Mouse (Mus musculus) gastrocnemius, adult 2 months (tissue): ENCODE results near the gene Cd200. TPM values are rescaled to one million over a fixed set of nuclear protein-coding genes. Genes with fewer than 3 reads are reported as not detected.
"Not testable (repeated sequence)": the region's sequence is repeated elsewhere in the genome, so short reads cannot be mapped to it uniquely, and the experiment has no call there.

Experiments
- DNase-seq: peaks from one replicate; pipeline ENCODE4 v3.0.0; 2022
- H3K27ac ChIP-seq: fragments of 200-600 bp; 2 replicates; pipeline ENCODE4 v1.8.1; 2022; ENCODE audit warnings: mild to moderate bottlenecking
- H3K4me3 ChIP-seq: fragments of 200-600 bp; 2 replicates; pipeline ENCODE4 v1.8.1; 2022; ENCODE audit warnings: mild to moderate bottlenecking, moderate library complexity
- CTCF ChIP-seq: fragments of 200-600 bp; IDR thresholded peaks from 2 replicates; pipeline ENCODE4 v1.8.1; 2022; ENCODE audit warnings: antibody characterized with exemption, mild to moderate bottlenecking, moderate library complexity
- intact Hi-C: fragments of 180-260 bp; cut with DNase I; formaldehyde crosslinking; loops from one replicate; pipeline ENCODE4 v1.15.1; 2025
- total RNA-seq, 2 experiments: library from RNA; stranded (reverse); gene quantifications; 2 replicates each; pipeline ENCODE4 v1.2.3; 2021

Gene Cd200
- total RNA-seq, 2 experiments from 2014 or later = 10.4 to 20.1 TPM

GRCm38 (mm10) chr16:45349523-45350298 is 59.1 kb downstream of the Cd200 start:
- H3K4me3 ChIP-seq = no peak overlapping the region
- DNase-seq = no peak
- TF ChIP-seq CTCF = no peak
- H3K27ac ChIP-seq = peak overlapping the region; percentile 74
- intact Hi-C loops = no loop called here

- intact Hi-C loops = not testable (repeated sequence)
Observed at GRCm38 (mm10) chr16:45348238-45348637, 60.6 kb downstream of the Cd200 start.

GRCm38 (mm10) chr16:45346930-45347387 is 61.9 kb downstream of the Cd200 start:
- intact Hi-C loops = no loop called here
- Histone ChIP-seq H3K4me3 (no peak overlapping the region), H3K27ac (peak overlapping the region; percentile 44; the same call in 1 of the 2 replicates)
- no peak for TF ChIP-seq CTCF
- DNase-seq = no peak

More at GRCm38 (mm10) chr16:45348238-45348637, 60.6 kb downstream of the Cd200 start:
- H3K4me3 ChIP-seq, DNase-seq, H3K27ac ChIP-seq: not testable (repeated sequence)

GRCm38 (mm10) chr16:45346367-45346766 is 62.5 kb downstream of the Cd200 start:
- H3K4me3 ChIP-seq = no peak overlapping the region
- intact Hi-C loops = no loop called here
- H3K27ac ChIP-seq = no peak overlapping the region
- no peak for DNase-seq
- no peak for TF ChIP-seq CTCF

GRCm38 (mm10) chr16:45344879-45345278 is 64.0 kb downstream of the Cd200 start:
- intact Hi-C loops = no loop called here

GRCm38 (mm10) chr16:45336478-45336877 is 72.4 kb downstream of the Cd200 start:
- intact Hi-C loops = no loop called here
- H3K27ac ChIP-seq = no peak overlapping the region
- no peak overlapping the region for H3K4me3 ChIP-seq
- no peak for TF ChIP-seq CTCF
- DNase-seq = no peak

More at GRCm38 (mm10) chr16:45344879-45345278, 64.0 kb downstream of the Cd200 start:
- no peak overlapping the region for H3K4me3 ChIP-seq
- no peak for DNase-seq
- H3K27ac ChIP-seq = peak overlapping the region; percentile 73
- no peak for TF ChIP-seq CTCF

- intact Hi-C loops = loop anchor here (5.0 kb wide), 2 partner anchors 42 to 72 kb away; partner anchors contain the start of gene Cd200
- DNase-seq = no peak
- no peak for TF ChIP-seq CTCF
- Histone ChIP-seq H3K27ac (no peak overlapping the region), H3K4me3 (no peak overlapping the region)
Observed at GRCm38 (mm10) chr16:45334891-45335290, 74.0 kb downstream of the Cd200 start.

GRCm38 (mm10) chr16:45334376-45334765 is 74.5 kb downstream of the Cd200 start:
- H3K27ac ChIP-seq = no peak overlapping the region
- TF ChIP-seq CTCF = no peak
- intact Hi-C loops = loop anchor here (5.0 kb wide), 2 partner anchors 43 to 73 kb away; partner anchors contain the start of gene Cd200
- DNase-seq = no peak
- H3K4me3 ChIP-seq = no peak overlapping the region

- intact Hi-C loops = loop anchor here (5.0 kb wide), 2 partner anchors 43 to 73 kb away; partner anchors contain the start of gene Cd200
- H3K27ac ChIP-seq = no peak overlapping the region
- TF ChIP-seq CTCF = no peak
- H3K4me3 ChIP-seq = no peak overlapping the region
- no peak for DNase-seq
Observed at GRCm38 (mm10) chr16:45333678-45334375, 75.0 kb downstream of the Cd200 start.

- no peak for TF ChIP-seq CTCF
- no peak overlapping the region for H3K4me3 ChIP-seq
- intact Hi-C loops = loop anchor here (5.0 kb wide), 2 partner anchors 45 to 75 kb away; partner anchors contain the start of gene Cd200
- H3K27ac ChIP-seq = peak overlapping the region; percentile 73; the same call in 1 of the 2 replicates
- no peak for DNase-seq
Observed at GRCm38 (mm10) chr16:45332591-45332990, 76.3 kb downstream of the Cd200 start.

Other genes starting within 250 kb of the Cd200 start
- gene Btla, start 184.7 kb downstream of the Cd200 start, total RNA-seq = under 1 TPM; 0.17 to 0.28 TPM
- gene Gm609, start 83.9 kb upstream of the Cd200 start, total RNA-seq = under 1 TPM; 0.08 to 0.23 TPM
- not detected for gene Gm17783, start 123.0 kb upstream of the Cd200 start, total RNA-seq
- gene Slc9c1, start 126.3 kb upstream of the Cd200 start, total RNA-seq = not detected
- not detected for gene Gcsam, start 201.3 kb upstream of the Cd200 start, total RNA-seq
- gene BC016579, start 245.0 kb upstream of the Cd200 start, total RNA-seq = not detected